Mouse (Mus musculus) myocyte (in vitro differentiated cells): ENCODE measurements at regions not wholly inside any gene's neighbourhood (a gene's known extent, or its start where the extent isn't known, plus 50 kb on each side); places are given as distances from the start of the nearest gene placed in this dataset.

Experiments used
- E2F4 ChIP-seq: IDR thresholded peaks from one replicate; pipeline ENCODE4 v1.6.1; 2011; ENCODE audit warnings: mild to moderate bottlenecking, control low read depth, moderate library complexity; ENCODE audit not compliant: insufficient read depth
- MYOG ChIP-seq, 3 experiments: IDR thresholded peaks; one replicate each; pipeline ENCODE4 v1.6.1; 2011; ENCODE audit warnings: control low read depth in 2 of 3, low read depth in 2 of 3, mild to moderate bottlenecking in 2 of 3; ENCODE audit not compliant: insufficient read length in 2 of 3, control insufficient read depth in 1 of 3, insufficient read depth in 1 of 3
- POLR2A ChIP-seq: IDR thresholded peaks from one replicate; pipeline ENCODE4 v1.6.1; 2011; ENCODE audit warnings: low read depth, mild to moderate bottlenecking, control low read depth, moderate library complexity; ENCODE audit not compliant: insufficient read length
- TCF12 ChIP-seq: IDR thresholded peaks from one replicate; pipeline ENCODE4 v1.6.1; 2011; ENCODE audit warnings: mild to moderate bottlenecking, control low read depth; ENCODE audit not compliant: poor library complexity, insufficient read depth, severe bottlenecking
- USF1 ChIP-seq: IDR thresholded peaks from one replicate; pipeline ENCODE4 v1.6.1; 2011; ENCODE audit warnings: low read depth, mild to moderate bottlenecking, control low read depth, moderate library complexity

GRCm38 (mm10) chr10:100224459-100225097 lies 110.9 kb upstream of the Gm4301 start:
- TF ChIP-seq POLR2A (no peak), E2F4 (no peak), TCF12 (no peak), USF1 (no peak), MYOG (IDR thresholded peaks at IDR 0.05; ENCODE audit: control insufficient read depth in 1 of 3, insufficient read depth in 1 of 3, insufficient read length in 2 of 3, low read depth in 2 of 3) (no peak)
